Mouse (Mus musculus) cortical plate, adult 2 months (tissue): Measurements from ENCODE around the gene Actn1.

Experiments used
- CTCF ChIP-seq: fragments of 200-500 bp; IDR thresholded peaks from 2 replicates; pipeline ENCODE4 v1.5.1; 2011; ENCODE audit warnings: mild to moderate bottlenecking, control low read depth, low read length; ENCODE audit not compliant: insufficient read depth; ENCODE audit errors: extremely low read depth
- POLR2A ChIP-seq: fragments of 200-500 bp; IDR thresholded peaks from 2 replicates; pipeline ENCODE4 v1.6.1; 2011; ENCODE audit warnings: mild to moderate bottlenecking, low read length, control low read depth; ENCODE audit not compliant: insufficient read depth; ENCODE audit errors: extremely low read depth

DNA sequence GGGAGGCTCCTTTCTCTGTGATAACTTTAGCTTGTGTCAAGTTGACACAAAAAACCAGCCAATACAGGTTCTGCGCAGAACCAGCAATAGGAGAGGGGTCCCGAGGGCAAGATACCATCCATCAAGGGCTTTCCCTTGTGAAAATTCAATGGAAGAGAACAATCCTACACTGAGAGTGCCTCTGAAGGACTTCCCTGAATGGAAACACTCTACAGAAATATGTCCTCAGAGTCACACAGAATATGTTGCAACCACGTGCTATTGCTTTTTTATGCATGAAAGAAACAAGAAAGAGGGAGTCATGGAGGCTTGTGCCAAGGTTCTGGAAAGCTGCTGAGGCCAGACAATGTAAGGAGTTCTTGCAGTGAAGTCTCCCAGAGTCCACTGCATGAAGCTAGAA lies 44.3 kb upstream of the Actn1 start:
- no peak for TF ChIP-seq CTCF
- TF ChIP-seq POLR2A = no peak
